Mouse (Mus musculus): ENCODE results near the gene Gm281. TPM values are rescaled to one million over a fixed set of nuclear protein-coding genes. Genes with fewer than 3 reads are reported as not detected.

Gene Gm281
- total RNA-seq (2023): not detected

DNA sequence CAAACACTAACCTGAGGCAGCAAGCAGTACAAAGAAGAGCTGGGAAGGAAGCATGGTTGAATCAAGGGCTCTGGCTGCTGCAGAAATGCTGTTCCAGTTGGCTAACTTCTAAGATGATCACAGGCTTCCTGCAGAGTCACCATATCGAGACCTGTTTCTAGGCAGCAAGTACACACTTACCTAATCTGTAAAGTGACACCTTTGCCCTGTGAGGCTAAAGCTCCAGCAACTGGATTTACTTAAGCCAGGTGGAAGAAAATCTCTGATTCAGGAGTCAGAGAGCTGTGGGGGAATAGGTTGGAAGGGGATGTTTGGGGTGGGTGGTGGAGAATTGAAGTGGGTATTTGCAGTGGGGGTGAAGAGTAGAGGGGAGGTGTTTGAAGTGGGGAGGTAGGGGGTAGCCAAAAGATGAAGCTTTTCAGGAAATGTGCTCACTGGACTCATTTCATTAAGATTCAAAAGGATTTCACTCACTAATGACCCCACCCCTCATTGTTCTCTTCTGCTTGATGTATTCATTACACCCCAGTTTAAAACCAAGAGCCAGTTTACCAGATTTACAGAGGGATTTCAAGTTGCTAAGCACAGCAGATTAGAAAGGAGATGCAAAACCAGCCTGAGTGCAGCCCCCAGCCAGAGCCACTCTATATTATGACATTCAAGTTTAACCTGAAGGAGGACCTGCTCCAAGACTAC, at the start of gene Gm281:
Gene Gm281, minus strand, starts transcription at position 92 of the 696 bp plus-strand sequence.

DNA sequence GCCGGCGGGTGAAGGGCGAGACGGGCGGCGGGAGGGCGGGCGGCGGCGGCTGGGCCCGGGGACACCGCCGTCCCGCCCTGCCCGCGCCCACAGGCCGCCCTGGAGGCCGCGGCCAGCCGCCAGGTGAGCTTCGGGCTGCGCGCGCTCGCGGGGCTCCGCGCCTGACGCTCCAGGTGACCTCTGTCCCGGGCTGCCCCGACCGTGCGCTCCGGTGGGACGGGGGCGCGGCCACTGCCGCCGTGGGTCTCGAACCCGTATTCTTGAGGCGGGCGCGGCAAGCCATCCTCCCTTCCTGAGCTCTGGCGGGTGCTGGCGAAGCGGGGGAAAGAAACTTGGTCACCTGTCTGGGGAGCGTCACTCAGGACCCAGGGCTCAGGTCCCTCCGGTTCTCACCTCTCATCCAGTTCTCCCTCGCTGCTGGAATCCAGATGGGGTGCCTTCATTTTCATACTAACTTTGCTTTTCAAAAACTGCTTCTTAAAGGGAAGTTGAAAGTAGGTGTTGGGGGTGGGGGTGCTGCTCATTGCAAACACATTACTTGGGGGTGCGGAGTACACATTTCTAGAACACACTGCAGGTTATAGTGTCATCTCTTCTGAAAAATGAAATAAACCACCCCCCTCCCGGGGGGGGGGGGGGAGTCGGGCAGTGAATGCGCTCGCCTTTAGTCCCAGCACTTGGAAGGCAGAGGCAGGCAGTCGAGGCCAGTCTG, 47.3 kb upstream of the Gm281 start, which contains the start of the genes Atxn7 and Thoc7:
Gene Atxn7, plus strand, starts transcription at position 40 of the 712 bp plus-strand sequence.
Gene Thoc7, minus strand, starts transcription at position 452 of the 712 bp plus-strand sequence.

Other genes with a start within 250 kb of the Gm281 start
- not detected for gene Sntn, start 243.6 kb downstream of the Gm281 start, total RNA-seq (2023)
- 10 to 100 TPM; 70.4 to 79.2 TPM for gene Atxn7, start 47.0 kb upstream of the Gm281 start, total RNA-seq (2023)
- 10 to 100 TPM; 55.8 to 60.1 TPM for gene Thoc7, start 47.4 kb upstream of the Gm281 start, total RNA-seq (2023)
- gene Psmd6, start 206.5 kb upstream of the Gm281 start, total RNA-seq (2023): 100 to 1,000 TPM; 101 to 109 TPM